Mouse (Mus musculus) CD4-positive, CD25-positive, alpha-beta regulatory T cell, adult 2 months (primary cell): ENCODE data around the gene Tmem106b.

ENCODE experiments used
- DNase-seq: peaks from one replicate; pipeline ENCODE4 v3.0.0-alpha.2; 2012; ENCODE audit warnings: low read depth, low spot score

Gene Tmem106b

GRCm38 (mm10) chr6:13069302-13070146 is at the start of gene Tmem106b:
Gene Tmem106b, plus strand, starts transcription at chr6:13069759.
- peak; percentile 99 for DNase-seq

DNA sequence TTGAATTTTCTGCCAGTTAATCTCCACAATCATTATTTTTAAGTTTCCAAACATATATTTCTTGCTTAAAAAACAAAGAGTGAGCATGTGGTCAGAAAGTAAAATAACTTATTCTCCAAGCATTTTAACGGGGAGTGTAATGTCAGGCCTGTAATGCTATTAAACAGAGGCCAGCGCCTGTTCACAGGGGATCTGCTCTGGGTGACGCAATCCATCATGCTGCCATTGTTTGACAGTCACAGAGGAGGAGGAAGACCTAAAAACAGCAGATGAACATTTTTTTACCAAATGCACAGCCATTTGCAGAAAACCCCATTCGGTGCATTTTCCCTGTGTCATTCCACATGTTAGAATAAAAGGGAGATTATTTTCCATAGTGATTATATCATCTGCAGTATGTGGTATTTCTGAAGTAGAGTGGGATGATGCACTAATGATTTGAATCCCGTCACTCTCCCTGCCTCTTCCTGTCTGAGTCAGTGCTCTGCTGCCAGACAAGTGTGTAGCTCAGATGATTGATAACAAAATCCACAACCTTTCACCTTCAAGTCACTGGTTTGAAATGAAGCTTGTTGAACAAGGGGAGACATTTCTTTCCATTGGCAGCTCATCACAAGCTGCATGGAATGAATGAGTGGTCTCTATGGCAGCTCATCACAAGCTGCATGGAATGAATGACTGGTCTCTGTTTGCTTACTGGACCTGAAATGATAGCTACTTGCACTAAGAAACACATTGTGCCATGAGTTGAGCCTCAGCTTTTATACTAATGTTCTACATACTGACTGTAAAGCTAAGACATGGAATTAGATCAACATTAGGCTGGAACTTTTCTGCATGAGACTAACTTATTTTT is 48.1 kb upstream of the Tmem106b start:
- no peak for DNase-seq

DNA sequence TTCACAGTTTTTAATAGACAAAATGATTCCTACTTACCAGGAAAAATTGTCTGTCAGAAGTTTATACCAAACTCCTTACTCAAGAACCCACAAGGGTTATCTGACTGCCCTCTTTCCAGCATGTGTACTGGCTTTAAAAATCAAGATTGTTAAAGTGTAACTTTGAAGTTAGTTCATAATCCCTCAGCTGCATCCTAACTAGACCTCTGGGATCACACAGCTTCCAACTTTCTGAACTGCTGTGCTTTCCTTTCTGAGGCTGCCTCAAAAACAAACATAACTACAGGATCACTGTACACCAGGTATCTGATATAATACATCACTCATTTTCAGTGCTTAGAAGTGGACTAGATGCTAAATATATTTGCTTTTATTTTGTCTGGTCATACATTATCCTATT is 39.0 kb upstream of the Tmem106b start:
- no peak for DNase-seq

DNA sequence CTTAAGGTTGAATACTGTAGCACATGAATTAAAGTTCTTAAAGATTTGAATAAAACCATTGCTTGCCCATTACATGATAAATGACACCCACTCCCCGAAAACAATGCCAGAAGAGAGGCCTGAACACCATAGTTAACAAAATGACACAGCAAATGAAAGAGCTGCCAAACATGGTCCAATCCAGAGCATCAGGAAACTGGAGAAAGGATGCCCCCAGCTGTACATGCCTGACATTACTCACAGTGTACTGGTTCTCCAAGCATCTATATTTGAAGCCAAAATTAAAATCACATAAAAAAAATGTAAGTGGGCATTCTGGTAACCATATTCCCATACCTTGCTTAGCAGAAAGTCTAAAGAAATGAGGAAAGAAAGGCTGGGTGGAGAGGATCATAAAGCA is 38.6 kb upstream of the Tmem106b start:
- DNase-seq, result no peak

DNA sequence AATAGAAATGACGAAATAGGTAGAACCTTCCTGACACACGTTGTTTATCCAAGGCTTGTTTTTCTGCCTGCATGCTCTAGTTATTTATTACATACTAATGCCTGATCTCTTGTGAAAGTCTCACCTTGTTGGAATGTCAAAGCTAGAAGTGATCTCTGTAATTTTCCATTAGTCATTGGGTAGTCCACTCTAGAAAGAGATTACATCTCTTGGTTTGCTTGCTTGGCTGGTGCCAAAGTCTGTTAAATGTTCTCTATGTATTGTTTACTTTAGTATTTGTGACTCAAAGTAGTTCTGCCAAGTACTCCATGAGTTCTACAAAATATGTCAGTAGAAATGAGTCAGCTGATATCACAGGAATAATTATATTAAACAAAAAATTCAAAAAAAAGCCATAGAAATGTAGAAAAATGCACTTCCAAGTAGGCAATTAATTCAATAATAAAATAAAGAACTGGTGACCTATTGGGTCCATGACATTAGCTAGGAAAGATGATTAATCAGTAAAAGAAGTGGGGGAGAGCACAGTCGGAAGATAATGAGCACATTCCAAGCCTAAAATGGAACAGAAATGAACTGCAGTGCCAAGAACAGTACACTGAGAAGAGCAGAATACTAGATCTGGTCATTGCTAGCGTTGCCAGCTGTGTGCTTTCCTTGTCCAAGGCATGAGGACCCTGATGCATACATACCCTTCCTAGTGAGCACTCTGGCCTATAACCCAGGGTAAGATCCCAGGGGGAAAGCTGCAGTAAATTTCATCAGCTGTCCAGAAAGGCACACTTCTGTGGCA is 17.0 kb upstream of the Tmem106b start:
- no peak for DNase-seq

DNA sequence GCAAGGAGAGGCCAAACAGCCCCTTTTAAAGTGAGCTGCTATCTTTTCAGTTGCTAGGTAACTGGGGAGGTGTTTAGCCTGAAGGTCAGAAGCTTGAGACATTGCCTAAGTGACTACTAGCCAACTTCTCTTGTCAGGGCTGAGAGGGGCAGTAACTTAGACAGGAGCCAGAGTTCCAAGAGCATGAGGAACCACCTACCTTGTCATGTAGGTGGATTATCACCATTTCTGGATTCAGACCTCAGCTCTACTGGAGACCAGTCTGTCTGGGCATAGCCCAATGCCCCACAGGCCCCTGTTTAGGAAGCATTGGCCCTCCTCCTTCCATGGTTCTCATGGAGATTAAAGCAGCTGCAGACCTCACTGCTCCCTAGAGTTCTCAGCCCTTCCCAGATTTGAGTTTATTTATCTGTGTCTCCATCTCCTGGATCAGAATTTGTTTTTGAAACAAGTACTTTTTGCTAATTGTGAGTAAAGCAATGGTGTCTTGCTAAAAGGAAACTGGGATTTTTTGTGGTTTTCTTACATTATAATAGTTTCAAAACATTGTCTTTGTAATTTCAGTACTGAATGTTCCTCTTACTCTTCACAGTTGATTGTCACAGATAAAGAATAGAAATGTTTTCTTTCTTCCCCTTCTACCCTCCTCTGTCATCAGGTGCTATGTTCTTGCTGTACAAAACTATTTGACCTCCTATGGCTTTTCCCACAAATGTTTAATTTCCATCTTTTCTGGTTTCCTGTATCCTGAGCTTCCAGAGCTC is 8.1 kb upstream of the Tmem106b start:
- DNase-seq, result peak; percentile 20

- DNase-seq, result peak; percentile 22
Observed at GRCm38 (mm10) chr6:13062063-13062462, 7.5 kb upstream of the Tmem106b start.

DNA sequence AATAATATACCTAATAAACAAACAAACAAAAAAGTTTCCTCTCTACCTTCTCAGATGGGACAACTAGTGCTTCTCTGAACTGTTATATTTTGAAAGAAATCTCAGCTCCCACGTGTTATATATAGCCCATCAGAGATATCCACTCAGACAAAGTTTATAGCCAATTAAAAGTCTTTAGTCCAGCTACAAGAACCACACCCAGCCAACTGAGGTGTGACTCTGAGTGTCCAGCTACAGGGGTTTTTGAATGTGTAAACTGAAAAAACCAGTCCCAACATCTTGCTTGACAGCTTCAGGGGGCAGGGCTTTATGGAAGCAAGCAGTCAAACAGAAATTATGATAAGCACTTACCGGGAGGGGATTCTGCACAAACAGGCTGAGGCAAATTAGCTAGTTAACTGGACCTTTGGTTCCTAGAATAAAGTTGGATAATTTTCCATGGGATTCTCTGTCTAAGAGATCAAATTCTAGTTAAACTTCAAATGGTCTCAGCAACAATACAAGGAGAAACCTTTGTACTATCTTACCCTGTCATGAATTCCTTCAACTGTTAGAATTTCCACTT is 6.8 kb upstream of the Tmem106b start:
- no peak for DNase-seq

DNA sequence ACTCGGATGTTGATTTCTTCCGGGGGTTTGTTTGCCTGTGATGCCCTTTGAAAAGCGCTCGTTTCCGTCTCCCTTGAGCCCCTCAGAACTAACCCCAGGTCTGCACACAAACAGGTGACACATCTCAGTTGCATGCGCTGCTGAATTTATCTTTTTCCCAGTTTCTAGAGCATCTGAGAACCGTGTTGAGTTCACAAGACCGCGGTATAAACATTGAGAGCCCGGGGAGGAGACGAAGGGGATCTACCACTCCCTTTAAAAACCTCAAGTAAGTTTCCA is 527 bp downstream of the Tmem106b start:
- DNase-seq, result no peak

- peak; percentile 24 for DNase-seq
Observed at GRCm38 (mm10) chr6:13070485-13070884, 926 bp downstream of the Tmem106b start.

GRCm38 (mm10) chr6:13073036-13073435 is 3.5 kb downstream of the Tmem106b start:
- DNase-seq, result no peak

- no peak for DNase-seq
Observed at GRCm38 (mm10) chr6:13073876-13074275, 4.3 kb downstream of the Tmem106b start.

DNA sequence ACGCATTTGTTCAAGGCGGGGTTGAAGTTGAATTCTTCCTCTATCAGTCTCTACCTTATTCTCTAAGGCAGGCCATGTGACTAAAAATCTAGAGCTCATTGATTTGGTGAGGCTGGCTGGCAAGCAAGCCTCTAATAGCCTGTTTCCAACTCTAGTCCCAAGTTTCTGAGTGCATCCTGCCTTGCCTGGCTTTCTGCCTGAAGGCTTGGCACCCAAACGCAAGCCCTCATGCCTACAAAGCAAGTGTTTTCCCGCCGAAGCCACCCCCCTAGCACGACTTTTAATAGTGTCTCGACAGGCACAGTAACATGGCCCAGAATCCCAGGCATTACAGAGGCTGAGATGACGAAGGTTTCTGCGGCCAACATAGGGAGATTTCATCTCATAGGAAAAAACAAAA is 13.3 kb downstream of the Tmem106b start:
- DNase-seq, result no peak

DNA sequence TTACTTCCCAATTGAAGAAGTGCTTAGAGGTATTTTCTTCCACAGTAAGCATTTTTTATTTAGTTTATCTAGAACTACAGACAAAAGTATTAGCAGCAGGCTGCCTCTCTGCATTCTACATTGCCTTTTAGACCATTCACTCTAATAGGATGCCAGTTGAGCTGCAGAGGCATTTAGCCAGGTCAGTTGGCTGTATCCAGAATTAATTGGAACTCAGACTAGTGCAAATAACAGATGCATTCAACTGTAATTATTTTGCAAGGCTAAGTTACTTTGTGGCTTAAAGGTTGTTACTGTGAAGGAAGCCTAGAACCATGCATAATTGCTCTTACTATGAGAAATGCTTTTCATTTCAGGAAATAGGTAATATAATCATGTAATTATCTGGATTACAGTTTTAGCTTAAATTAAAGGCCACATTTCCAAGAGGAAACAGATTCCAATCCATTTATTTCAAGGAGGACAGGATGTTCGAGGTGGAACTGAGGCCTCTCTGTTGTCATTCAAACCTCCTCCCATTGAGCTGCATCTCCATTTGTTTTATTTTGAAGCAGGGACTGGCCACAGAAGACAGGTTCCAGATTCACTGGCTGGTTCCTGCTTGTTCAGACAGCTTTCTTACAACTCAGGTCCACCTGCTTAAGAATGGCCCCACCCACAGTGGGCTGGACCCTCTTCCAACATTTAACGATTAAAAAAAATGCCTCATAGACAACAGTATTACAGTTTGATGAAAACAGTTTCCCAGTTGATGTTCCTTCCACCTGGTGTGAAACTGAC is 27.3 kb downstream of the Tmem106b start:
- no peak for DNase-seq

- DNase-seq, result no peak
Observed at GRCm38 (mm10) chr6:13100137-13100536, 30.6 kb downstream of the Tmem106b start.

- no peak for DNase-seq
Observed at GRCm38 (mm10) chr6:13108662-13109061, 39.1 kb downstream of the Tmem106b start.

DNA sequence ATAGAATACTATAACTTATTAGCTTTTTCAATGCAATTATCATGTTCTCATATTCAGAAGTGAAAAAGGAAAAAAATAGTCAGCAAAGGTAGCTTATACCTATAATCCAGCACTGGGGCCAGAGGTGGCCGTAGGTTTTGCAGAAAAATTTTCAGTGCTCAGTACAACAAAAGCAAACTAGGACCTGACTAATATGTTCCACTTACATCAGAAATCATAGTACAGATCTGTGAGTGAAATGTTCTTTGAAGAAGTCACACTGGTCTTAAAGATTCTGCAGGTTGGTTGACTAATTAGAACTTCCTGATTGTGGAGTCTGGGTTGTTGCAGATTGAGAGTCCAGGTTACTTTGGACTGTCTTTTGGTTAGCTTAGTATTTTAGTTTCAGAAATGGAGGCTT is 67.7 kb downstream of the Tmem106b start:
- DNase-seq, result no peak
